ENCODE assay signal across 10 mouse cellular contexts in the genomic region with DNA sequence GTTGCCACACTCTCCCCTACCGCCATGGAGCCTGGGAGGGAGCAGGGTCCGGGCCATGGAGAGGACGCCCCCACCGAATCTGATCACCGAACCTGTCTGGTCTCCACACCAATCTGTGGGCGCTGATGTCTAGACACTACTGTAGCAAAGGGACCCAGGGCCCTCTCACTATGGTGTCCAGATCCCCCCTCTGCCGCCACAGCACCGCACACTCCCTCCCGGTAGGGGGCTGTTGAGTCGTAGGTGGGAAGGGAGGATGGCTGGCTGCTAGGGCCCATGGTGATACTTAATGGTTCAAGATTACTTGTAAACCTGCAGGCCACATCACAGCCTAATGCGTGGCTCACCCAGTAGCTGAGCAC. TPM values are rescaled to one million over a fixed set of nuclear protein-coding genes. Genes with fewer than 3 reads are reported as not detected.
DNase-seq lines count a peak whose midpoint lies in the region; ATAC-seq and TF ChIP-seq lines count a peak whose summit lies in the region.
"Had no signal": no experiment of that assay in that cellular context is flagged by ENCODE, and none has a peak within 500 bp of the region (broad histone marks: within the 10 kb centered on the region; RNA-seq: fewer than 3 reads in every experiment).

No protein-coding gene starts in this region.

- H3K4me1 ChIP-seq in thymus, adult 2 months (replicated peaks; ENCODE audit: control insufficient read depth, insufficient read depth, low read length), result peaks cover 9% of the 10 kb centered on the region
- no peaks in the 10 kb centered on the region for H3K4me1 ChIP-seq in hindbrain, postnatal 0 days (ENCODE audit: insufficient read depth, low read length)
- H3K4me1 ChIP-seq in midbrain, embryonic 16.5 days (ENCODE audit: control insufficient read depth, insufficient read depth, low read length), result peaks cover 8% of the 10 kb centered on the region

- no peak for TF ChIP-seq CTCF in thymus, adult 2 months (IDR thresholded peaks at IDR 0.05; ENCODE audit: borderline replicate concordance, control insufficient read depth, extremely low read depth, insufficient read depth, low read length, poor library complexity)
- TF ChIP-seq CTCF in hindbrain, postnatal 0 days (IDR thresholded peaks at IDR 0.05; ENCODE audit: low read depth), result no peak

- intact Hi-C loops in left cerebral cortex, postnatal 4 days (cut with DNase I), result no loop called here

- no peaks in the 10 kb centered on the region for H3K36me3 ChIP-seq in thymus, adult 2 months (ENCODE audit: control insufficient read depth, insufficient read depth, low read length)
- H3K36me3 ChIP-seq in hindbrain, postnatal 0 days (ENCODE audit: insufficient read depth, low read length), result no peaks in the 10 kb centered on the region
- no peaks in the 10 kb centered on the region for H3K36me3 ChIP-seq in midbrain, embryonic 16.5 days (ENCODE audit: control insufficient read depth, insufficient read depth, low read length)

- ATAC-seq in frontal cortex, adult (ENCODE audit: low TSS enrichment), result peak; percentile 35
- ATAC-seq in hindbrain, postnatal 0 days, result peak; percentile 62
- peak; percentile 36; the same call in 1 of the 2 replicates for ATAC-seq in midbrain, embryonic 16.5 days

- no peaks in the 10 kb centered on the region for H3K9me3 ChIP-seq in hindbrain, postnatal 0 days (ENCODE audit: low read length)
- no peaks in the 10 kb centered on the region for H3K9me3 ChIP-seq in midbrain, embryonic 16.5 days (replicated peaks; ENCODE audit: control insufficient read depth, low read length, poor library complexity, severe bottlenecking)

- peak overlapping the region; percentile 62 for H3K9ac ChIP-seq in hindbrain, postnatal 0 days (replicated peaks; ENCODE audit: low read length)
- H3K9ac ChIP-seq in midbrain, embryonic 16.5 days (ENCODE audit: low read depth, low read length), result peak overlapping the region; percentile 81

- WGBS in thymus, adult 2 months, result 6% methylated on average over 11 of the region's 11 CpGs
- WGBS in hindbrain, postnatal 0 days, result 8% methylated on average over 11 of the region's 11 CpGs
- 7% methylated on average over 11 of the region's 11 CpGs for WGBS in midbrain, embryonic 16.5 days

- peak overlapping the region; percentile 49 for H3K4me3 ChIP-seq in thymus, adult 2 months (ENCODE audit: control insufficient read depth, insufficient read depth, low read length)
- peak overlapping the region; percentile 56 for H3K4me3 ChIP-seq in hindbrain, postnatal 0 days (ENCODE audit: low read length)
- H3K4me3 ChIP-seq in midbrain, embryonic 16.5 days (ENCODE audit: low read depth, low read length), result peak overlapping the region; percentile 64

- TF ChIP-seq POLR2A in thymus, adult 2 months (IDR thresholded peaks at IDR 0.05; ENCODE audit: control insufficient read depth, extremely low read depth, insufficient read depth, low read length, poor library complexity), result 0 out of 2 replicates have a peak, but pooled peaks have one; percentile 23

- H3K27me3 ChIP-seq in thymus, adult 2 months (ENCODE audit: control insufficient read depth, insufficient read depth, low read length), result no peaks in the 10 kb centered on the region
- no peaks in the 10 kb centered on the region for H3K27me3 ChIP-seq in hindbrain, postnatal 0 days (ENCODE audit: insufficient read depth, low read length)
- no peaks in the 10 kb centered on the region for H3K27me3 ChIP-seq in midbrain, embryonic 16.5 days (ENCODE audit: control insufficient read depth, insufficient read depth, low read depth, low read length)
- H3K27me3 ChIP-seq: Patski had no signal

- no peak overlapping the region for H3K27ac ChIP-seq in thymus, adult 2 months (ENCODE audit: control insufficient read depth, insufficient read depth, low read length)
- peak overlapping the region; percentile 27; the same call in 1 of the 2 replicates for H3K27ac ChIP-seq in hindbrain, postnatal 0 days
- peak overlapping the region; percentile 52 for H3K27ac ChIP-seq in midbrain, embryonic 16.5 days (ENCODE audit: low read length)

- peak overlapping the region; percentile 74 for H3K4me2 ChIP-seq in hindbrain, postnatal 0 days (ENCODE audit: low read depth, low read length)
- H3K4me2 ChIP-seq in midbrain, embryonic 16.5 days (ENCODE audit: low read length), result peak overlapping the region; percentile 83

- no peak for DNase-seq in frontal cortex, postnatal 36 days (ENCODE audit: low spot score in 2 of 2)
- peak; percentile 33 for DNase-seq in thymus, adult 2 months
- no peak for DNase-seq in thymus, adult 18-20 months
- peak; percentile 60 for DNase-seq in hindbrain, postnatal 0 days (ENCODE audit: low spot score)
- no peak for DNase-seq in cerebellum, postnatal 25 days
- DNase-seq in left cerebral cortex, postnatal 4 days, result no peak

RNA-seq across cellular contexts. Expression of gene Gm20532, which starts 0.6 kb away (rescaled TPM):
- not detected in 2 replicates for polyA plus RNA-seq in thymus, adult 2 months (2012; rRNA removed)
- not detected in 2 replicates for total RNA-seq in hindbrain, postnatal 0 days (2014; rRNA removed)
- not detected in 2 replicates for polyA plus RNA-seq in hindbrain, postnatal 0 days (2015; fragmentation: Nextera tagmentation; extraction: Ambion mirVana)
- 0.30 TPM in 1 of 2 replicates, not detected in the other for polyA plus RNA-seq in midbrain, embryonic 16.5 days (2015; fragmentation: Nextera tagmentation; extraction: Ambion mirVana)
- total RNA-seq in left cerebral cortex, postnatal 4 days (2021), result not detected
- total RNA-seq: neutrophil, adult 5-6 weeks had no signal
- polyA plus RNA-seq: Patski had no signal

RNA-seq across cellular contexts. Expression of gene Egfl7, which starts 7.2 kb away (rescaled TPM):
- polyA plus RNA-seq in thymus, adult 2 months (2012; rRNA removed), result 63.9 and 105 TPM in 2 replicates
- 70.4 and 79.5 TPM in 2 replicates for total RNA-seq in hindbrain, postnatal 0 days (2014; rRNA removed)
- 74.8 and 76.5 TPM in 2 replicates for polyA plus RNA-seq in hindbrain, postnatal 0 days (2015; fragmentation: Nextera tagmentation; extraction: Ambion mirVana)
- polyA plus RNA-seq in midbrain, embryonic 16.5 days (2015; fragmentation: Nextera tagmentation; extraction: Ambion mirVana), result 62.0 and 64.4 TPM in 2 replicates
- total RNA-seq in left cerebral cortex, postnatal 4 days (2021), result 10 to 100 TPM; 73.0 to 78.3 TPM

RNA-seq across cellular contexts. Expression of gene Agpat2, which starts 17.2 kb away (rescaled TPM):
- polyA plus RNA-seq in thymus, adult 2 months (2012; rRNA removed), result 89.3 and 137 TPM in 2 replicates
- total RNA-seq in hindbrain, postnatal 0 days (2014; rRNA removed), result 12.2 and 13.9 TPM in 2 replicates
- polyA plus RNA-seq in hindbrain, postnatal 0 days (2015; fragmentation: Nextera tagmentation; extraction: Ambion mirVana), result 6.2 and 8.2 TPM in 2 replicates
- 4.0 and 4.1 TPM in 2 replicates for polyA plus RNA-seq in midbrain, embryonic 16.5 days (2015; fragmentation: Nextera tagmentation; extraction: Ambion mirVana)
- 1 to 10 TPM; 2.8 to 3.9 TPM for total RNA-seq in left cerebral cortex, postnatal 4 days (2021)

RNA-seq across cellular contexts. Expression of gene Fam69b, which starts 41.2 kb away (rescaled TPM):
- polyA plus RNA-seq in thymus, adult 2 months (2012; rRNA removed), result 14.8 and 15.6 TPM in 2 replicates
- total RNA-seq in hindbrain, postnatal 0 days (2014; rRNA removed), result 289 and 302 TPM in 2 replicates
- 129 and 142 TPM in 2 replicates for polyA plus RNA-seq in hindbrain, postnatal 0 days (2015; fragmentation: Nextera tagmentation; extraction: Ambion mirVana)
- 153 and 155 TPM in 2 replicates for polyA plus RNA-seq in midbrain, embryonic 16.5 days (2015; fragmentation: Nextera tagmentation; extraction: Ambion mirVana)
- 10 to 100 TPM; 81.8 to 85.1 TPM for total RNA-seq in left cerebral cortex, postnatal 4 days (2021)
- total RNA-seq: neutrophil, adult 5-6 weeks had no signal

Comparison
In these comparisons a context has a peak if more than half of its experiments do, and no peak if none do; other contexts are left out.
1. DNase-seq: peak in thymus, adult 2 months (single experiment) and hindbrain, postnatal 0 days (single experiment); none in frontal cortex, postnatal 36 days (0 of 2), thymus, adult 18-20 months (0 of 2), cerebellum, postnatal 25 days (0 of 2) and left cerebral cortex, postnatal 4 days (single experiment).
2. Peak in every context shown above with its lines, with median percentiles within 50 percentile points of each other: ATAC-seq and H3K4me3 ChIP-seq.